Mouse (Mus musculus) CH12.LX (cell line): Measurements from ENCODE around the gene Spaca7. TPM values are rescaled to one million over a fixed set of nuclear protein-coding genes. Genes with fewer than 3 reads are reported as not detected.

ENCODE experiments used
- DNase-seq: peaks from one replicate; pipeline ENCODE4 v3.0.0-alpha.2; 2013; ENCODE audit errors: extremely low read depth
- H3K27ac ChIP-seq: 2 replicates; pipeline ENCODE4 v1.5.1; 2012; ENCODE audit warnings: low read depth, mild to moderate bottlenecking, control low read depth, moderate library complexity; ENCODE audit not compliant: insufficient read depth
- H3K27me3 ChIP-seq: replicated peaks from 2 replicates; pipeline ENCODE3; 2012; ENCODE audit warnings: inconsistent platforms
- H3K36me3 ChIP-seq, 2 experiments: replicated peaks in 1 of 2; 2 replicates each; pipeline versions ENCODE3 to v1.6.1; 2012; ENCODE audit warnings: inconsistent platforms in 1 of 2, low read length in 1 of 2, mild to moderate bottlenecking in 1 of 2, mixed read lengths in 1 of 2, moderate library complexity in 1 of 2; ENCODE audit not compliant: control insufficient read depth in 1 of 2, insufficient read depth in 1 of 2
- H3K4me1 ChIP-seq, 2 experiments: 2 replicates each; pipeline ENCODE4 v1.6.1; 2012; ENCODE audit warnings: inconsistent platforms in 1 of 2, moderate library complexity in 1 of 2; ENCODE audit not compliant: insufficient read depth in 2 of 2, control insufficient read depth in 1 of 2
- H3K4me2 ChIP-seq: 2 replicates; pipeline ENCODE4 v1.6.1; 2012; ENCODE audit warnings: low read depth, mild to moderate bottlenecking, control low read depth; ENCODE audit not compliant: poor library complexity, insufficient read depth, severe bottlenecking
- H3K4me3 ChIP-seq, 3 experiments: fragments of 150-350 bp in 1 of 3; sonication (generic) in 1 of 3; replicated peaks in 1 of 3; 2 replicates each; pipeline versions ENCODE3 to v1.5.1; 2011 to 2012; ENCODE audit warnings: low read depth in 2 of 3, low read length in 2 of 3, mild to moderate bottlenecking in 2 of 3, moderate library complexity in 2 of 3, control low read depth in 1 of 3, improper control_type of control experiment in 1 of 3, inconsistent platforms in 1 of 3, mixed read lengths in 1 of 3; ENCODE audit not compliant: poor library complexity in 1 of 3
- H3K79me2 ChIP-seq: replicated peaks from 2 replicates; pipeline ENCODE4 v1.6.1; 2012; ENCODE audit warnings: mild to moderate bottlenecking, moderate library complexity; ENCODE audit not compliant: control insufficient read depth, poor library complexity, insufficient read depth, severe bottlenecking; ENCODE audit errors: extremely low read depth
- H3K9ac ChIP-seq: 2 replicates; pipeline ENCODE4 v1.6.1; 2012; ENCODE audit warnings: low read depth, mild to moderate bottlenecking, control low read depth, moderate library complexity; ENCODE audit not compliant: insufficient read depth
- H3K9me3 ChIP-seq: replicated peaks from 2 replicates; pipeline ENCODE3; 2012; ENCODE audit warnings: low read length, inconsistent platforms, mixed read lengths
- CHD2 ChIP-seq: IDR thresholded peaks from 2 replicates; pipeline ENCODE4 v1.6.1; 2011; ENCODE audit warnings: low read length, improper control_type of control experiment
- CTCF ChIP-seq, 2 experiments: IDR thresholded peaks in 1 of 2; conservative IDR thresholded peaks in 1 of 2; 2 replicates each; pipeline ENCODE4 v1.5.1; 2011 to 2012; ENCODE audit warnings: low read depth in 2 of 2, low read length in 2 of 2, improper control_type of control experiment in 1 of 2, inconsistent platforms in 1 of 2, mild to moderate bottlenecking in 1 of 2, moderate library complexity in 1 of 2
- E2F4 ChIP-seq: IDR thresholded peaks from 2 replicates; pipeline ENCODE4 v1.6.1; 2011; ENCODE audit warnings: low read depth, low read length, improper control_type of control experiment; ENCODE audit not compliant: insufficient replicate concordance
- ETS1 ChIP-seq: conservative IDR thresholded peaks from 2 replicates; pipeline ENCODE4 v1.6.1; 2012; ENCODE audit warnings: low read depth, mild to moderate bottlenecking, inconsistent platforms, low read length, improper control_type of control experiment, moderate library complexity
- GABPA ChIP-seq: IDR thresholded peaks from 2 replicates; pipeline ENCODE4 v1.6.1; 2012; ENCODE audit warnings: low read depth, low read length, improper control_type of control experiment, inconsistent platforms; ENCODE audit not compliant: insufficient replicate concordance
- IRF4 ChIP-seq: IDR thresholded peaks from 2 replicates; pipeline ENCODE4 v1.6.1; 2014; ENCODE audit warnings: low read depth, mild to moderate bottlenecking, inconsistent platforms, low read length, improper control_type of control experiment
- JUND ChIP-seq: conservative IDR thresholded peaks from 2 replicates; pipeline ENCODE4 v1.6.1; 2011; ENCODE audit warnings: low read depth, low read length, improper control_type of control experiment
- KAT2A ChIP-seq: IDR thresholded peaks from 2 replicates; pipeline ENCODE4 v1.6.1; 2012; ENCODE audit warnings: low read length, improper control_type of control experiment, inconsistent platforms; ENCODE audit not compliant: insufficient replicate concordance
- MAX ChIP-seq: IDR thresholded peaks from 2 replicates; pipeline ENCODE4 v1.6.1; 2011; ENCODE audit warnings: low read length, improper control_type of control experiment
- MXI1 ChIP-seq: IDR thresholded peaks from 2 replicates; pipeline ENCODE4 v1.6.1; 2011; ENCODE audit warnings: mild to moderate bottlenecking, low read depth, low read length, improper control_type of control experiment
- NRF1 ChIP-seq: IDR thresholded peaks from 2 replicates; pipeline ENCODE4 v1.6.1; 2014; ENCODE audit warnings: low read depth, mild to moderate bottlenecking, inconsistent platforms, low read length, improper control_type of control experiment, moderate library complexity
- POLR2A ChIP-seq: IDR thresholded peaks from 2 replicates; pipeline ENCODE4 v1.6.1; 2011; ENCODE audit warnings: low read depth, mild to moderate bottlenecking, improper control_type of control experiment, low read length
- POLR2AphosphoS2 ChIP-seq: IDR thresholded peaks from 2 replicates; pipeline ENCODE4 v1.6.1; 2011; ENCODE audit warnings: low read depth, low read length, improper control_type of control experiment
- RAD21 ChIP-seq: IDR thresholded peaks from 2 replicates; pipeline ENCODE4 v1.6.1; 2011; ENCODE audit warnings: low read depth, mild to moderate bottlenecking, low read length, improper control_type of control experiment, moderate library complexity
- RCOR1 ChIP-seq: conservative IDR thresholded peaks from 2 replicates; pipeline ENCODE4 v1.6.1; 2012; ENCODE audit warnings: low read depth, mild to moderate bottlenecking, inconsistent platforms, low read length, improper control_type of control experiment
- SIN3A ChIP-seq: IDR thresholded peaks from 2 replicates; pipeline ENCODE4 v1.6.1; 2012; ENCODE audit warnings: low read length, improper control_type of control experiment, inconsistent platforms
- TCF12 ChIP-seq: IDR thresholded peaks from 2 replicates; pipeline ENCODE4 v1.6.1; 2014; ENCODE audit warnings: low read depth, mild to moderate bottlenecking, inconsistent platforms, low read length, improper control_type of control experiment
- UBTF ChIP-seq: IDR thresholded peaks from 2 replicates; pipeline ENCODE4 v1.6.1; 2012; ENCODE audit warnings: low read depth, mild to moderate bottlenecking, inconsistent platforms, low read length, improper control_type of control experiment, moderate library complexity
- USF1 ChIP-seq: IDR thresholded peaks from 2 replicates; pipeline ENCODE4 v1.6.1; 2014; ENCODE audit warnings: low read depth, mild to moderate bottlenecking, inconsistent platforms, low read length, improper control_type of control experiment
- USF2 ChIP-seq: conservative IDR thresholded peaks from 2 replicates; pipeline ENCODE4 v1.6.1; 2011; ENCODE audit warnings: low read depth, low read length, improper control_type of control experiment
- ZC3H11A ChIP-seq: IDR thresholded peaks from 2 replicates; pipeline ENCODE4 v1.6.1; 2012; ENCODE audit warnings: low read depth, mild to moderate bottlenecking, inconsistent platforms, low read length, improper control_type of control experiment
- ZKSCAN1 ChIP-seq: IDR thresholded peaks from 2 replicates; pipeline ENCODE4 v1.6.1; 2012; ENCODE audit warnings: low read depth, inconsistent platforms, low read length, improper control_type of control experiment, borderline replicate concordance
- ZNF384 ChIP-seq: IDR thresholded peaks from 2 replicates; pipeline ENCODE4 v1.6.1; 2012; ENCODE audit warnings: low read depth, low read length, improper control_type of control experiment, inconsistent platforms
- dilution Hi-C: fragments of 300-500 bp; cut with MboI; formaldehyde crosslinking; loops from 2 replicates; pipeline ENCODE4 v1.14.3; 2020; ENCODE audit warnings: low sequenced_read_pairs; ENCODE audit not compliant: extremely low pct_unique_long_range_greater_than_20kb, extremely low pct_ligation_motif_present
- in situ Hi-C: fragments of 300-500 bp; cut with MboI; formaldehyde crosslinking; loops from 3 replicates; pipeline ENCODE4 v1.14.3; 2019; ENCODE audit warnings: low sequenced_read_pairs, low pct_ligation_motif_present, low pct_unique_long_range_greater_than_20kb, mixed read lengths
- polyA plus RNA-seq: library from polyadenylated mRNA; unstranded; fragments of >175 nt; gene quantifications from 2 replicates; pipeline ENCODE4 v1.2.1, GENCODE M21; 2012; ENCODE audit warnings: low read depth; ENCODE audit not compliant: insufficient read length
- total RNA-seq, 2 experiments: library from RNA; depleted of rRNA; stranded (reverse); fragments of 300-350 nt in 1 of 2; fragments of >200 nt in 1 of 2; gene quantifications; 2 replicates each; pipeline ENCODE4 v1.2.3; 2012 to 2014

Spaca7 gene
- total and polyA plus RNA-seq, 3 experiments, result not detected

DNA sequence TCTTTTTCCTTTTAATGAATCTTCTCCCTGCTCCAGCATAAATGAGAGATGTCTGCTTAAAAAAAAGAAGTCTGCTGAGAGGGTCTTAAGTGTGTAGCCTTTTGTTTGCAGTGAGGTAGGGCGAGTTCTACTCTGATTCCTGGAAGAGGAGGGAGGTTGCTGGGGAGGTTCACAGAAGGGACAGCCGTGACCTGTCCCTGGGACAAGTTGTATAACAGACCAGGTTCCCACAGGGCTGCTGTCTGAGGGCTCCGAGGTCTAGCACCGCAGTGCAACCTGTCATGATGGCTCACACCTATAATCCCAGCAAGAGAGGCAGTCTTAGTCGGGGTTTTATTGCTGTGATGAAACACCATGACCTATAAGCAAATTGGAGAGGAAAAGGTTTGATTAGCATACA lies 24.1 kb upstream of the Spaca7 start:
- no peak for DNase-seq
- Histone ChIP-seq H3K36me3 (no peaks in the 10 kb centered on the region), H3K9ac (no peak overlapping the region), H3K4me1 (no peaks in the 10 kb centered on the region), H3K4me3 (no peak overlapping the region), H3K9me3 (peaks cover 10% of the 10 kb centered on the region), H3K79me2 (no peaks in the 10 kb centered on the region), H3K4me2 (no peak overlapping the region), H3K27me3 (peaks cover 90% of the 10 kb centered on the region), H3K27ac (no peak overlapping the region)
- dilution Hi-C loops (no loop called here), in situ Hi-C loops (no loop called here)
- TF ChIP-seq JUND, result no peak
- TF ChIP-seq USF2, result no peak
- no peak for TF ChIP-seq IRF4
- no peak for TF ChIP-seq CHD2
- TF ChIP-seq CTCF (conservative IDR thresholded peaks at IDR 0.05 in 1 of 2, IDR thresholded peaks at IDR 0.05 in 1 of 2; ENCODE audit: low read depth in 2 of 2, low read length in 2 of 2), result no peak
- TF ChIP-seq MXI1, result no peak
- TF ChIP-seq MAX, result no peak
- TF ChIP-seq SIN3A, result no peak
- TF ChIP-seq ETS1, result no peak
- TF ChIP-seq KAT2A, result no peak
- no peak for TF ChIP-seq UBTF
- TF ChIP-seq USF1, result no peak

DNA sequence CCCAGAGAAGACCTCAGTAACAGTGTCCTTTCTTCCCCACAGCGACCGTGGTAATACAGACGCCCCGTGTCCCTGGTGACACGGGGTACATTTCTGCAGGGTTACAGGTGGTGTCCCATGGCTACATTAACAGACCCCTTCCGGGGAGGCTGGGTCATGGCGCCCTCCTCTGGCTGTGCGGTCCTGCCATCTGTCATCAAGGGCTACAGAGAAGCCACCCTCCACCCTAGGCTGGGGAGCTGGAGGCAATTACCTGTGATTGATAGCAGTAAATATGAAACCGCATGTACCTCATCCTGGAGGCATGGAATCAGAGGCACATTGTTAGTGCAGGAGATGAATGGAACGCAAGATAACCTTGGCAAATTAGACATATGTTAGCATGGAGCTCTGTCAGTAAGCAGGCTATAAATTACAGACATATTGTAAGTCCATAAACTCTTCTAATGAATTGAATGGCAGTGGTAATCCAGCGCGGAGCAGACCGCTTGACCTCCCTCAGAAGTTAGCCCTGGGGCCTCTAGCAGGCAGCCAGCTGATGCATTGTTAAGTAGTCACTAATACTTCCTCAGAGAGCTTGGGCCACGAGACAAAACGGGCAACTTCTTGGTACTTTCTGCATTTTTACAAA lies 17.2 kb upstream of the Spaca7 start:
- TF ChIP-seq ZNF384 (no peak), POLR2A (no peak), UBTF (no peak), KAT2A (no peak), RCOR1 (no peak), NRF1 (no peak), CTCF (conservative IDR thresholded peaks at IDR 0.05 in 1 of 2, IDR thresholded peaks at IDR 0.05 in 1 of 2; ENCODE audit: low read depth in 2 of 2, low read length in 2 of 2) (no peak), SIN3A (no peak), USF1 (no peak), GABPA (no peak), TCF12 (no peak), ZKSCAN1 (no peak), ZC3H11A (no peak), RAD21 (no peak), E2F4 (no peak), ETS1 (no peak), MAX (no peak), POLR2AphosphoS2 (no peak)
- dilution Hi-C loops, result no loop called here
- no peaks in the 10 kb centered on the region for H3K79me2 ChIP-seq
- no peaks in the 10 kb centered on the region for H3K4me1 ChIP-seq
- H3K4me2 ChIP-seq, result no peak overlapping the region
- no peak overlapping the region for H3K9ac ChIP-seq
- no peak for DNase-seq
- H3K27ac ChIP-seq, result no peak overlapping the region
- in situ Hi-C loops, result loop anchor here (25.0 kb wide), 1 partner anchor 593 kb away; no protein-coding TSS in a partner anchor
- H3K4me3 ChIP-seq, result no peak overlapping the region
- H3K27me3 ChIP-seq, result peaks cover 92% of the 10 kb centered on the region
- peaks cover 8% of the 10 kb centered on the region for H3K9me3 ChIP-seq
- no peaks in the 10 kb centered on the region for H3K36me3 ChIP-seq
